Mouse (Mus musculus) limb, embryonic 14.5 days (tissue): Measurements from ENCODE around the gene Chml. TPM values are rescaled to one million over a fixed set of nuclear protein-coding genes. Genes with fewer than 3 reads are reported as not detected.

Experiments used
- ATAC-seq: fragments of 200-750 bp; cut with Nextera tagmentation; 2 replicates; pipeline ENCODE4 v1.8.0; 2017; ENCODE audit warnings: low read depth, moderate number of reproducible peaks, moderate TSS enrichment; ENCODE audit not compliant: low FRiP score
- DNase-seq: peaks from one replicate; pipeline ENCODE4 v3.0.0-alpha.2; 2015; ENCODE audit warnings: low spot score
- H3K27ac ChIP-seq: fragments of 300-500 bp; sonication (generic); replicated peaks from 2 replicates; pipeline ENCODE4 v1.5.1; 2014; ENCODE audit warnings: low read depth, mild to moderate bottlenecking, low read length, moderate library complexity, mixed read lengths
- H3K27me3 ChIP-seq: fragments of 300-500 bp; sonication (generic); 2 replicates; pipeline ENCODE4 v1.6.1; 2014; ENCODE audit warnings: low read length, mixed read lengths; ENCODE audit not compliant: control insufficient read depth, insufficient read depth
- H3K36me3 ChIP-seq: fragments of 300-500 bp; sonication (generic); 2 replicates; pipeline ENCODE4 v1.6.1; 2014; ENCODE audit warnings: mild to moderate bottlenecking, low read length, moderate library complexity, mixed read lengths; ENCODE audit not compliant: control insufficient read depth, insufficient read depth
- H3K4me1 ChIP-seq: fragments of 300-500 bp; sonication (generic); 2 replicates; pipeline ENCODE4 v1.6.1; 2014; ENCODE audit warnings: antibody characterized with exemption, low read length, mixed read lengths; ENCODE audit not compliant: control insufficient read depth, insufficient read depth
- H3K4me2 ChIP-seq: fragments of 300-500 bp; sonication (generic); replicated peaks from 2 replicates; pipeline ENCODE4 v1.6.1; 2014; ENCODE audit warnings: low read depth, mild to moderate bottlenecking, low read length, moderate library complexity; ENCODE audit not compliant: severe bottlenecking
- H3K4me3 ChIP-seq: fragments of 300-500 bp; sonication (generic); replicated peaks from 2 replicates; pipeline ENCODE4 v1.5.1; 2014; ENCODE audit warnings: low read length
- H3K9ac ChIP-seq: fragments of 300-500 bp; sonication (generic); 2 replicates; pipeline ENCODE4 v1.6.1; 2014; ENCODE audit warnings: mild to moderate bottlenecking, low read depth, low read length, moderate library complexity; ENCODE audit not compliant: severe bottlenecking
- H3K9me3 ChIP-seq: fragments of 300-500 bp; sonication (generic); 2 replicates; pipeline ENCODE4 v1.6.1; 2016; ENCODE audit warnings: low read length; ENCODE audit not compliant: control insufficient read depth
- POLR2A ChIP-seq: fragments of 200-500 bp; IDR thresholded peaks from 2 replicates; pipeline ENCODE4 v1.8.0; 2012; ENCODE audit warnings: inconsistent platforms, mild to moderate bottlenecking, moderate library complexity, borderline replicate concordance; ENCODE audit not compliant: insufficient read depth, insufficient read length; ENCODE audit errors: extremely low read depth
- WGBS: fragments of 180-500 bp; shearing (Covaris S2); extraction: QIAGEN DNeasy Blood & Tissue Kit; methylation state at CpG from one replicate; pipeline ENCODE4 v1.1.7; 2014; 5-methylcytosine and 5-hydroxymethylcytosine counted together
- polyA plus RNA-seq, 2 experiments: library from polyadenylated mRNA; depleted of rRNA in 1 of 2; stranded (reverse) in 1 of 2; unstranded in 1 of 2; fragments of >200 nt; fragmentation: Nextera tagmentation in 1 of 2; extraction: Ambion mirVana in 1 of 2; gene quantifications; 2 replicates each; pipeline versions ENCODE4 v1.2.1 to v1.2.3; 2012 to 2014

Gene Chml
- polyA plus RNA-seq, 2 experiments: 1.5 to 2.2 TPM

DNA sequence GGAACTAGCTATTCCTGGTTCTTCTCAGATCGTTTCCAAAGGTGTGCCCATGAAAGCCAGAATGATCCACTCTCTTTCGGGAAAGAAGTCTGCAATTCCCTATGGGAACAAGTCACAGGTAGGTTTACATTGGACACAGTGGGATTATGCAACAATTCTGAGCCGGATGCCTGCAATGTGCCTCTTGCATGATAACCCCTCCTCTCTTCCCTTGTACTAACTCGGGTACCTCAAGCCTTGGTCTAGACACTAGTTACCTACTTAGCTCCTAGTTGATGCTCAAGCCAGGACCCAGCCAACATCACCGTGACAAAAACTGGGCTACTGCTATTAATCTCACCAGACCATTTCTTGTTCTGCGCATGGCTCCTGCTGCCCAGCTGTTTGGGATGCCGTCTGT is 53.6 kb downstream of the Chml start:
- ATAC-seq (no peak), DNase-seq (no peak)
- H3K9ac ChIP-seq: no peak overlapping the region
- H3K27me3 ChIP-seq: no peaks in the 10 kb centered on the region
- 83% methylated on average over 7 of the region's 7 CpGs for WGBS
- no peaks in the 10 kb centered on the region for H3K4me1 ChIP-seq
- no peak for TF ChIP-seq POLR2A
- no peaks in the 10 kb centered on the region for H3K9me3 ChIP-seq
- H3K4me3 ChIP-seq: no peak overlapping the region
- H3K36me3 ChIP-seq: no peaks in the 10 kb centered on the region
- no peak overlapping the region for H3K4me2 ChIP-seq
- H3K27ac ChIP-seq: no peak overlapping the region

DNA sequence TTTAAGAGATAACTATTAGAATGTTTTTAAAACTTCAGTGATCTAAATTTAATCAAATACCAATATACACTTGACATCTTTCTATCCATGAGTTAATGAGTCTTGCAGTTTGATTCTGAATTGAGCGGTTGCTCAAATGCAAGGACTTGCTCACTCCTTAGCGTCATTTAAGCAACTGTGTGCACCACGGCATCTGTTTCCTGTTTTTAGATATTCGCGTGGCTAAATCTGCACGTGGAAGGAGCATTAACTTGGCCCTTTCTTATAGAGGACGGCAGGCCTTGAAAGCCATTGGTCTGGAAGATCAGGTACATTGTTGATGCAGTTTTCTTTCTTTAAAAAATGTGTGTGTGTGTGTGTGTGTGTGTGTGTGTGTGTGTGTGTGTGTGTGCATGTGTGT is 55.0 kb downstream of the Chml start:
- no peak overlapping the region for H3K27ac ChIP-seq
- H3K9ac ChIP-seq: no peak overlapping the region
- no peaks in the 10 kb centered on the region for H3K36me3 ChIP-seq
- H3K4me3 ChIP-seq: no peak overlapping the region
- ATAC-seq: no peak
- no peak overlapping the region for H3K4me2 ChIP-seq
- no peaks in the 10 kb centered on the region for H3K9me3 ChIP-seq
- no peak for TF ChIP-seq POLR2A
- H3K4me1 ChIP-seq: no peaks in the 10 kb centered on the region
- whole genome bisulfite sequencing: 59% methylated on average over 7 of the region's 7 CpGs
- no peak for DNase-seq
- no peaks in the 10 kb centered on the region for H3K27me3 ChIP-seq

DNA sequence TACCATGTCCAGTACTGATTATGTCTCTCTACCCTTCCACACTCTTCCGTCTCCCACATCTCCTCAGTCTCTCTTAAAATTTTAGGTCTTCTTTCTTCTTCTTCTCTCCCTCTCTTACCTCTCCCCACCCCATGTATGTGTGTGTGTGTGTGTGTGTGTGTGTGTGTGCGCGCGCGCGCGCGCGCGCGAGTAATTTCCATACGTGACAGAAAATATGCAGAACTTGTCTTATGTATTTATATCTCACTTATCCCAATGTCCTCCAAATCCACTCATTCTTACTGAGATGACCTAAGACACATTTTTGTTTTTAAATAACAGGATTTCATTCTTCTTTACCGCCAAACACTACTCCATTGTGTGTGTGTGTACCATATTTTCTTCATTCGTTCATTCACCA is 60.2 kb downstream of the Chml start:
- H3K27me3 ChIP-seq: no peaks in the 10 kb centered on the region
- no peaks in the 10 kb centered on the region for H3K36me3 ChIP-seq
- DNase-seq: no peak
- no peak overlapping the region for H3K4me3 ChIP-seq
- 92% methylated on average over 14 of the region's 14 CpGs for WGBS
- H3K4me1 ChIP-seq: no peaks in the 10 kb centered on the region
- TF ChIP-seq POLR2A: no peak
- ATAC-seq: no peak
- no peak overlapping the region for H3K9ac ChIP-seq
- H3K4me2 ChIP-seq: no peak overlapping the region
- no peaks in the 10 kb centered on the region for H3K9me3 ChIP-seq
- no peak overlapping the region for H3K27ac ChIP-seq

Other genes with a start within 250 kb of the Chml start
- 0.42 and 0.47 TPM in 2 replicates for gene Rgs7, start 200.4 kb downstream of the Chml start, polyA plus RNA-seq (2012; rRNA removed)
- gene Rgs7, start 200.4 kb downstream of the Chml start, polyA plus RNA-seq (2014; fragmentation: Nextera tagmentation; extraction: Ambion mirVana): 0.22 and 0.65 TPM in 2 replicates
- 0.21 and 0.36 TPM in 2 replicates for gene Kmo, start 72.5 kb downstream of the Chml start, polyA plus RNA-seq (2012; rRNA removed)
- 0.22 and 0.55 TPM in 2 replicates for gene Kmo, start 72.5 kb downstream of the Chml start, polyA plus RNA-seq (2014; fragmentation: Nextera tagmentation; extraction: Ambion mirVana)
- gene Fh1, start 67.3 kb downstream of the Chml start, polyA plus RNA-seq (2012; rRNA removed): 68.3 and 85.1 TPM in 2 replicates
- 106 and 113 TPM in 2 replicates for gene Fh1, start 67.3 kb downstream of the Chml start, polyA plus RNA-seq (2014; fragmentation: Nextera tagmentation; extraction: Ambion mirVana)
- 2.6 and 2.9 TPM in 2 replicates for gene Opn3, start 125 bp downstream of the Chml start, polyA plus RNA-seq (2012; rRNA removed)
- 6.1 and 6.5 TPM in 2 replicates for gene Opn3, start 125 bp downstream of the Chml start, polyA plus RNA-seq (2014; fragmentation: Nextera tagmentation; extraction: Ambion mirVana)
- not detected in 2 replicates for gene Wdr64, start 5.7 kb upstream of the Chml start, polyA plus RNA-seq (2012; rRNA removed)
- not detected in 2 replicates for gene Wdr64, start 5.7 kb upstream of the Chml start, polyA plus RNA-seq (2014; fragmentation: Nextera tagmentation; extraction: Ambion mirVana)
- 8.9 and 15.8 TPM in 2 replicates for gene Exo1, start 187.7 kb upstream of the Chml start, polyA plus RNA-seq (2012; rRNA removed)
- 47.3 and 49.0 TPM in 2 replicates for gene Exo1, start 187.7 kb upstream of the Chml start, polyA plus RNA-seq (2014; fragmentation: Nextera tagmentation; extraction: Ambion mirVana)
- not detected in 2 replicates for gene Gm38100, start 227.4 kb upstream of the Chml start, polyA plus RNA-seq (2012; rRNA removed)
- not detected in 2 replicates for gene Gm38100, start 227.4 kb upstream of the Chml start, polyA plus RNA-seq (2014; fragmentation: Nextera tagmentation; extraction: Ambion mirVana)